Mouse (Mus musculus): ENCODE results near the gene Skor1. TPM values are rescaled to one million over a fixed set of nuclear protein-coding genes. Genes with fewer than 3 reads are reported as not detected.

Skor1 gene
- polyA plus RNA-seq, 1 experiment = 0.01 TPM

DNA sequence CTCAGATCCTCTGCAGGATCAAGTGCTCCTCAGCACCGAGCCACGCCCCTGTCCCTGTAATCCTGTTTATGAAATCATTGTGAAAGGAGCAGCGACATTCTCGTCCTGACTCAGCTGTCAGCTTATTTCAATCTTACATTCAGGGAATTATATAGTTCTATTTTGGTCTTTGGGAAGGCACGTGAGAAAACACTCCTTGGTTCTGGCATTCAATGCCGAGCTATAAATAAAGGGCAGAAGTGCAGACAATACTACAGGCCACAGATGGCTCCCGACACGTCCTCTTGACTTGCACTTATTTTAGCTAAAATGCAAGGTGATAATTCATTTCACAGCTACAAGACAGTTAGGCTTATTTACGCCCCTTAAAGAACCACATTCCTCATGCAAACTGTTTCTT is 46.0 kb upstream of the Skor1 start:
- peak; percentile 13 for TF ChIP-seq TCF12 (IDR thresholded peaks at IDR 0.05; ENCODE audit: insufficient read depth, poor library complexity, severe bottlenecking)
- TF ChIP-seq MYOG (IDR thresholded peaks at IDR 0.05; ENCODE audit: control insufficient read depth in 1 of 3, insufficient read depth in 1 of 3, insufficient read length in 2 of 3, low read depth in 2 of 3) = peak in 1 of 3 experiments; percentile 17
- no peak for TF ChIP-seq REST (IDR thresholded peaks at IDR 0.05; ENCODE audit: insufficient read depth, insufficient read length)
- no peak for TF ChIP-seq USF1 (IDR thresholded peaks at IDR 0.05; ENCODE audit: low read depth)
- TF ChIP-seq POLR2A (IDR thresholded peaks at IDR 0.05; ENCODE audit: insufficient read length, low read depth) = no peak
- no peak for TF ChIP-seq CEBPB (IDR thresholded peaks at IDR 0.05; ENCODE audit: insufficient read depth, poor library complexity, severe bottlenecking)
- Histone ChIP-seq H3K4me2 (ENCODE audit: low read depth) (peak overlapping the region; percentile 21), H3ac (ENCODE audit: control insufficient read depth, insufficient read length) (no peak overlapping the region), H3K79me2 (ENCODE audit: control insufficient read depth, insufficient read depth) (no peaks in the 10 kb centered on the region), H3K4me3 (no peak overlapping the region), H3K36me3 (ENCODE audit: control insufficient read depth, insufficient read depth) (no peaks in the 10 kb centered on the region), H3K27me3 (ENCODE audit: control insufficient read depth, insufficient read depth, insufficient read length) (no peaks in the 10 kb centered on the region)

DNA sequence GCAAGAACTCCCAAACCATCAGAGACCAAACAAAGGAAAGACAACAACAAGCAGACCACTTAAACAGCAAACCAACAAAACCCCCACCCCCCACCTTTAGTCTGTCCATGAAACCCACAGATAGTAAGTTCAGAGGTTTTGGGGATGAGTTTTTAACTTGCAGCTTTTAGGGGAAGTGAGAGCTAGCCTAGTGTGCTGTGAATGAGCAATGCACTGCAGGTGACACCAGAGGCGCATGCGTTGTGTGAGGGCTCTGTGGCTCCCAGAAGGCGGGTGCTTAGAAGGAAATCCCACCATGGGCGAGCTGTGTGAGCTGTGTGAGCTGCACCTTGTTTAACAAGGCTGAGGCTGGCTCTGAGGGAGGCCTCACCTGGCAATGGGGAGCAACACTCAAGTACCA is 44.0 kb upstream of the Skor1 start:
- TF ChIP-seq POLR2AphosphoS2 (IDR thresholded peaks at IDR 0.05; ENCODE audit: insufficient read length, low read depth) (no peak), MAX (IDR thresholded peaks at IDR 0.05; ENCODE audit: low read depth) (no peak), CEBPB (IDR thresholded peaks at IDR 0.05; ENCODE audit: insufficient read depth, poor library complexity, severe bottlenecking) (no peak), TCF3 (IDR thresholded peaks at IDR 0.05; ENCODE audit: insufficient read length, low read depth) (no peak), SRF (IDR thresholded peaks at IDR 0.05; ENCODE audit: control insufficient read depth, insufficient read length, low read depth) (no peak), MYOD1 (IDR thresholded peaks at IDR 0.05; ENCODE audit: control insufficient read depth in 1 of 3, insufficient read length in 2 of 3, low read depth in 2 of 3) (no peak), E2F4 (IDR thresholded peaks at IDR 0.05; ENCODE audit: insufficient read depth) (no peak), REST (IDR thresholded peaks at IDR 0.05; ENCODE audit: insufficient read depth, insufficient read length) (no peak), MYOG (IDR thresholded peaks at IDR 0.05; ENCODE audit: control insufficient read depth in 1 of 3, insufficient read depth in 1 of 3, insufficient read length in 2 of 3, low read depth in 2 of 3) (no peak), USF1 (IDR thresholded peaks at IDR 0.05; ENCODE audit: low read depth) (no peak), POLR2A (IDR thresholded peaks at IDR 0.05; ENCODE audit: insufficient read length, low read depth) (no peak)
- Histone ChIP-seq H3K79me2 (ENCODE audit: control insufficient read depth, insufficient read depth) (no peaks in the 10 kb centered on the region), H3ac (ENCODE audit: control insufficient read depth, insufficient read length) (no peak overlapping the region), H3K4me2 (ENCODE audit: low read depth) (no peak overlapping the region), H3K4me3 (no peak overlapping the region), H3K27me3 (ENCODE audit: control insufficient read depth, insufficient read depth, insufficient read length) (no peaks in the 10 kb centered on the region), H3K36me3 (ENCODE audit: control insufficient read depth, insufficient read depth) (no peaks in the 10 kb centered on the region)

DNA sequence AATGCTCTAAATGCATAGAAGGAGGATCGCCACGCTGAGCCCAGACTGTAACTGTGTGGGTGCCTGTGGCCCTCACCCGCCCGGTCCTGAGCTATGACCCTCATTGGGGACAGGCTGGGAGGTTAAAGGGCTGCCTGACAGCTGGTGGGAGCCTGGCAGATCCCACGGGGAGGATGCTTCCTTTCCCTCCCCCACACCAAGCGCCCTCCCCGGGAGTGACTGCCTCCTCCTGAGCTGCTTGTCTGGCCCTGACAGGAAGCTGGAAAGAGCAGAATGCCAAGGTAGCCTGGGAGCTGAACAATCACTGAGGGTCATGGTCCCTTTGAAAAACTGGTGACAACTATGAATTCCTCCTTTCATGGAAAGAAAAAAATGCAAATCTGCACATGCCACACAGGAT is 38.5 kb upstream of the Skor1 start:
- no peak overlapping the region for H3K4me2 ChIP-seq (ENCODE audit: low read depth)
- no peaks in the 10 kb centered on the region for H3K27me3 ChIP-seq (ENCODE audit: control insufficient read depth, insufficient read depth, insufficient read length)
- TF ChIP-seq MAX (IDR thresholded peaks at IDR 0.05; ENCODE audit: low read depth) = no peak
- TF ChIP-seq REST (IDR thresholded peaks at IDR 0.05; ENCODE audit: insufficient read depth, insufficient read length) = no peak
- TF ChIP-seq MYOD1 (IDR thresholded peaks at IDR 0.05; ENCODE audit: control insufficient read depth in 1 of 3, insufficient read length in 2 of 3, low read depth in 2 of 3) = no peak
- no peak for TF ChIP-seq USF1 (IDR thresholded peaks at IDR 0.05; ENCODE audit: low read depth)
- TF ChIP-seq POLR2A (IDR thresholded peaks at IDR 0.05; ENCODE audit: insufficient read length, low read depth) = no peak
- TF ChIP-seq TCF3 (IDR thresholded peaks at IDR 0.05; ENCODE audit: insufficient read length, low read depth) = no peak
- no peak for TF ChIP-seq POLR2AphosphoS2 (IDR thresholded peaks at IDR 0.05; ENCODE audit: insufficient read length, low read depth)
- TF ChIP-seq TCF12 (IDR thresholded peaks at IDR 0.05; ENCODE audit: insufficient read depth, poor library complexity, severe bottlenecking) = no peak
- no peak for TF ChIP-seq SRF (IDR thresholded peaks at IDR 0.05; ENCODE audit: control insufficient read depth, insufficient read length, low read depth)
- TF ChIP-seq CEBPB (IDR thresholded peaks at IDR 0.05; ENCODE audit: insufficient read depth, poor library complexity, severe bottlenecking) = no peak
- TF ChIP-seq E2F4 (IDR thresholded peaks at IDR 0.05; ENCODE audit: insufficient read depth) = no peak
- TF ChIP-seq MYOG (IDR thresholded peaks at IDR 0.05; ENCODE audit: control insufficient read depth in 1 of 3, insufficient read depth in 1 of 3, insufficient read length in 2 of 3, low read depth in 2 of 3) = no peak
- H3K79me2 ChIP-seq (ENCODE audit: control insufficient read depth, insufficient read depth) = no peaks in the 10 kb centered on the region
- no peak overlapping the region for H3ac ChIP-seq (ENCODE audit: control insufficient read depth, insufficient read length)
- H3K4me3 ChIP-seq = no peak overlapping the region
- no peaks in the 10 kb centered on the region for H3K36me3 ChIP-seq (ENCODE audit: control insufficient read depth, insufficient read depth)

DNA sequence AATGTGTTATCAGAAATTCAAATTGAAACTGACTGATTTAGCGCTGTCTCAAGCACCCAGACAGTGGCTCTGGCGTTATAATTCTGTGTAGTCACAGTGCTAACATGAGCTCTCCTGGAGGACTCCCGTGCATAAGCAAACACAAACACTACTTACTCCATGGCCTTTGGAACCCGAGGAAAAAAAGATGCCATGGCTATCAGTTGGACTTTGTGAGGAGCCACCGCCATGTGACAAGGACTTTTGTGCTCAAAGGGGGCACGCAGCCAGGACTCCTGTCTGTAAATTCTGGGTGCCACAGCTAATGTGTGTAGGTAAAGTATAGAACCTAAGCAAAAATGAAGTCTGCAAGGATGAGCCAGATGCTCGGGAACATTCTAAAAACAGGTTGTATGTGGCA is 36.5 kb upstream of the Skor1 start:
- Histone ChIP-seq H3ac (ENCODE audit: control insufficient read depth, insufficient read length) (no peak overlapping the region), H3K36me3 (ENCODE audit: control insufficient read depth, insufficient read depth) (no peaks in the 10 kb centered on the region), H3K79me2 (ENCODE audit: control insufficient read depth, insufficient read depth) (no peaks in the 10 kb centered on the region), H3K4me3 (no peak overlapping the region), H3K27me3 (ENCODE audit: control insufficient read depth, insufficient read depth, insufficient read length) (no peaks in the 10 kb centered on the region), H3K4me2 (ENCODE audit: low read depth) (no peak overlapping the region)
- TF ChIP-seq CEBPB (IDR thresholded peaks at IDR 0.05; ENCODE audit: insufficient read depth, poor library complexity, severe bottlenecking) = no peak
- no peak for TF ChIP-seq MYOD1 (IDR thresholded peaks at IDR 0.05; ENCODE audit: control insufficient read depth in 1 of 3, insufficient read length in 2 of 3, low read depth in 2 of 3)
- no peak for TF ChIP-seq USF1 (IDR thresholded peaks at IDR 0.05; ENCODE audit: low read depth)
- TF ChIP-seq TCF3 (IDR thresholded peaks at IDR 0.05; ENCODE audit: insufficient read length, low read depth) = no peak
- no peak for TF ChIP-seq SRF (IDR thresholded peaks at IDR 0.05; ENCODE audit: control insufficient read depth, insufficient read length, low read depth)
- no peak for TF ChIP-seq POLR2A (IDR thresholded peaks at IDR 0.05; ENCODE audit: insufficient read length, low read depth)
- TF ChIP-seq E2F4 (IDR thresholded peaks at IDR 0.05; ENCODE audit: insufficient read depth) = no peak
- TF ChIP-seq REST (IDR thresholded peaks at IDR 0.05; ENCODE audit: insufficient read depth, insufficient read length) = no peak
- TF ChIP-seq TCF12 (IDR thresholded peaks at IDR 0.05; ENCODE audit: insufficient read depth, poor library complexity, severe bottlenecking) = no peak

DNA sequence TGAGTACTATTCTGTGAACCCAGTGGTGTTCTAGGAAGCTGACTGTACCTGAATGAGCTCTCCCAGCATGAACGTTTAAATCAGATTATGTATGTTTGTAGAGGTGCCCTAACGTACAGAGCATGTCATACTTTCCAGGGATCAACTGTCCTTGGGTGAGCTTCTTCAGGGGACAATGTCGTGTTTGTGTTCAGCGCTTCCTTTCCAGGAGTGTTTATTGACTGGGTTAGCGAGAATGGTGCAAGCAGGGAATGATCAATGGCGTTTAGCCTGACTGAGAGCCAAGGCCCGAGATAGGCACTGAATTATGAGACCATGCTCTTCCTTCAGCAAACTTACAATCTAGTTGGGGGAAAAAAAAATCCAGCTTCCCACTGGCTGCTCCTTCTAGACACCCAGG is 35.1 kb upstream of the Skor1 start:
- Histone ChIP-seq H3ac (ENCODE audit: control insufficient read depth, insufficient read length) (no peak overlapping the region), H3K27me3 (ENCODE audit: control insufficient read depth, insufficient read depth, insufficient read length) (no peaks in the 10 kb centered on the region)
- TF ChIP-seq TCF12 (IDR thresholded peaks at IDR 0.05; ENCODE audit: insufficient read depth, poor library complexity, severe bottlenecking) (no peak), MYOD1 (IDR thresholded peaks at IDR 0.05; ENCODE audit: control insufficient read depth in 1 of 3, insufficient read length in 2 of 3, low read depth in 2 of 3) (no peak), REST (IDR thresholded peaks at IDR 0.05; ENCODE audit: insufficient read depth, insufficient read length) (no peak), TCF3 (IDR thresholded peaks at IDR 0.05; ENCODE audit: insufficient read length, low read depth) (no peak), USF1 (IDR thresholded peaks at IDR 0.05; ENCODE audit: low read depth) (no peak), POLR2AphosphoS2 (IDR thresholded peaks at IDR 0.05; ENCODE audit: insufficient read length, low read depth) (no peak), CEBPB (IDR thresholded peaks at IDR 0.05; ENCODE audit: insufficient read depth, poor library complexity, severe bottlenecking) (no peak), E2F4 (IDR thresholded peaks at IDR 0.05; ENCODE audit: insufficient read depth) (no peak), SRF (IDR thresholded peaks at IDR 0.05; ENCODE audit: control insufficient read depth, insufficient read length, low read depth) (no peak), MAX (IDR thresholded peaks at IDR 0.05; ENCODE audit: low read depth) (no peak), MYOG (IDR thresholded peaks at IDR 0.05; ENCODE audit: control insufficient read depth in 1 of 3, insufficient read depth in 1 of 3, insufficient read length in 2 of 3, low read depth in 2 of 3) (no peak), POLR2A (IDR thresholded peaks at IDR 0.05; ENCODE audit: insufficient read length, low read depth) (no peak)

More for the DNA sequence above, 35.1 kb upstream of the Skor1 start:
- H3K79me2 ChIP-seq (ENCODE audit: control insufficient read depth, insufficient read depth) = no peaks in the 10 kb centered on the region
- no peaks in the 10 kb centered on the region for H3K36me3 ChIP-seq (ENCODE audit: control insufficient read depth, insufficient read depth)
- H3K4me2 ChIP-seq (ENCODE audit: low read depth) = no peak overlapping the region
- no peak overlapping the region for H3K4me3 ChIP-seq

Measured in myocyte (in vitro differentiated cells).